Mouse (Mus musculus) forebrain, embryonic 13.5 days (tissue): Measurements from ENCODE around the gene Bcorl1. TPM values are rescaled to one million over a fixed set of nuclear protein-coding genes. Genes with fewer than 3 reads are reported as not detected.

Experiments
- ATAC-seq: fragments of 200-750 bp; cut with Nextera tagmentation; 2 replicates; pipeline ENCODE4 v1.8.0; 2017
- H3K27ac ChIP-seq: fragments of 300-500 bp; sonication (generic); 2 replicates; pipeline ENCODE4 v1.5.1; 2015; ENCODE audit warnings: inconsistent platforms, mild to moderate bottlenecking, moderate library complexity
- H3K27me3 ChIP-seq: fragments of 300-500 bp; sonication (generic); 2 replicates; pipeline ENCODE4 v1.6.1; 2015; ENCODE audit warnings: mild to moderate bottlenecking, inconsistent platforms
- H3K36me3 ChIP-seq: fragments of 300-500 bp; sonication (generic); 2 replicates; pipeline ENCODE4 v1.6.1; 2015; ENCODE audit warnings: mild to moderate bottlenecking, inconsistent platforms; ENCODE audit not compliant: poor library complexity, severe bottlenecking
- H3K4me1 ChIP-seq: fragments of 300-500 bp; sonication (generic); 2 replicates; pipeline ENCODE4 v1.6.1; 2015; ENCODE audit warnings: inconsistent platforms
- H3K4me2 ChIP-seq: fragments of 300-500 bp; sonication (generic); 2 replicates; pipeline ENCODE4 v1.6.1; 2015; ENCODE audit warnings: inconsistent platforms, mild to moderate bottlenecking, moderate library complexity
- H3K4me3 ChIP-seq: fragments of 300-500 bp; sonication (generic); 2 replicates; pipeline ENCODE4 v1.5.1; 2015; ENCODE audit warnings: mild to moderate bottlenecking, inconsistent platforms
- H3K9ac ChIP-seq: fragments of 300-500 bp; sonication (generic); 2 replicates; pipeline ENCODE4 v1.6.1; 2015; ENCODE audit warnings: mild to moderate bottlenecking, inconsistent platforms
- H3K9me3 ChIP-seq: fragments of 300-500 bp; sonication (generic); replicated peaks from 2 replicates; pipeline ENCODE4 v1.6.1; 2016; ENCODE audit warnings: inconsistent platforms
- WGBS: fragments of 180-500 bp; shearing (Covaris S2); methylation state at CpG from one replicate; pipeline ENCODE4 v1.1.7; 2015; 5-methylcytosine and 5-hydroxymethylcytosine counted together
- polyA plus RNA-seq: library from polyadenylated mRNA; unstranded; fragments of >200 nt; fragmentation: Nextera tagmentation; extraction: Ambion mirVana; gene quantifications from 2 replicates; pipeline ENCODE4 v1.2.1, GENCODE M21; 2015

Gene Bcorl1
- polyA plus RNA-seq, 1 experiment from 2014 or later: 6.5 TPM

DNA sequence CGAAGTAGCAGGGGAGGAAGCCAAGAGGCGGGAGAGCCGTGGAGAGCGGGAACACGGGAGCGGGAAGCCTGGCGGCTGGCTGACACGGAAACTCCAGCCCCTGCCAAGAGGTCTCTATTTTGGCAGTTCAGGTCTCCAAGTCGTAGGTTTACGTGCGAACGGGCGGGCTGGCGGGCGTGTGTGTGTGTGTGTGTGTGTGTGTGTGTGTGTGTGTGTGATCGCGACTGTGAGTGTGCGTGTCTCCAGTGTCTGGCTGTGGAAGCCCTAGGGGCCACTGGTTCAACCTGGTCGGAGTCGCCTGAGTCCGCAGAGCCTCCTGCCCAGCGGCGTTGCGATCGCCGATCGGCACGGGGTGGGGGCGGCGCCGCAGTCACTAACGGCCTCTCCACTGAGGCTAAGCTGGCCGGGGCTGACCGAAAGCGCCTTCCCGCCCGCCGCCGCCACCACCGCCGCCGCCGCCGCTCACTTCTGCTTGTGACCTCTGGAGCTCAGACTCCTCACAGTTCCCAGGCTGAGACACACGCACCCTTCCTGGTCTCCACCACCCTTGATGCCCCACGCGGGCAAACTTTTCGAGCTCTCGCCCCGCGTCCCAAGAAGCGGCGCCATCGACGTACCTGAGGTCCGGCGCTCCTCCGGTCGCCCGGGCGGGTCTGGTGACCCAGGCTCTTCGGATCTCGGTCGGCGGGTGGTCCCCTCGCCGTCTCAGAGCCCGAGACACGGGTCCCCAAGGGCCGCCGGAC lies 111.9 kb downstream of the Bcorl1 start:
- Histone ChIP-seq H3K4me3 (peak overlapping the region; percentile 40), H3K27me3 (peaks cover 38% of the 10 kb centered on the region), H3K9me3 (no peaks in the 10 kb centered on the region; the same call in 1 of the 2 replicates), H3K9ac (no peak overlapping the region), H3K4me2 (peak overlapping the region; percentile 56), H3K27ac (no peak overlapping the region), H3K36me3 (no peaks in the 10 kb centered on the region), H3K4me1 (no peaks in the 10 kb centered on the region)
- WGBS: 14% methylated on average over 11 of the region's 71 CpGs
- no peak for ATAC-seq

DNA sequence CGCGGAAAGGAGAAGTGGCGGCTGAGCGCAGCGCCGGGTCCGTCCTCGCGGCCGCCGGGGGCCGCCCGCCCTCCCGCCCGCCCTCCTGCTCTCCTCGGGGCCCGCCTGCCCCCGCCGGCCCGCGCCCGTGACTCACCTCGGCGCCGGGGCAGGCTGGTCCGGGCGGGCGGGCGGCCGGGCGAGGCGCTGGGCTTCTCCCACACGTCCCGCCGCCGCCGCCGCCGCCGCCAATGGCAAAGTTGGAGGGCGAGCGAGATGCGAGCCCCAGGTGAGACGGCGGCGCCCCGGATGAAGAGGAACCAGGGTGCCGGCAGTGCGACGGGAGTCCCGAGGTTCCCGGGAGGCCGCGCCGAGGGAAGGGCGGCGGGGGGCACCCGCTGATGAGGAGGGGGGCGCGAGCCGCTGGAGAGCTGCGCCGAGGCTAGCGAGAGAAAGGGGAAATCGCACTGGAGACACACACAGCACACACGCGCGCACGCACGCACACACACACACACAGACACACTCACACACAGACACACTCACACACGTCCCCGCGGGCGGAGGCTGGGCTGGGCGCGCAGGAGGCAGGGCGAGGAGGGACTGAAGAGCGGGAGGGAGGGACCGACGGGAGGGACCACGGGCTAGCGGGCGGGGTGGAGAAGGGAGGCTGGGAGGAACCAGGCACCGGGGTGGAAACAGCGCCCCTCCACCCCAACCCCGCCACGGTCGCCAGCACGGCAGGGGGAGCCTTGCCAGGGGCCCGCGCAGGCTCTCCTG lies 112.8 kb downstream of the Bcorl1 start:
- H3K36me3 ChIP-seq: no peaks in the 10 kb centered on the region
- peak; percentile 76 for ATAC-seq
- WGBS: 11% methylated on average over 30 of the region's 91 CpGs
- H3K4me1 ChIP-seq: no peaks in the 10 kb centered on the region
- H3K4me3 ChIP-seq: peak overlapping the region; percentile 40
- peaks cover 38% of the 10 kb centered on the region for H3K27me3 ChIP-seq
- H3K4me2 ChIP-seq: peak overlapping the region; percentile 56
- H3K9ac ChIP-seq: 0 out of 2 replicates have a peak overlapping the region, but pooled peaks have one; percentile 16
- H3K27ac ChIP-seq: no peak overlapping the region
- no peaks in the 10 kb centered on the region; the same call in 1 of the 2 replicates for H3K9me3 ChIP-seq

DNA sequence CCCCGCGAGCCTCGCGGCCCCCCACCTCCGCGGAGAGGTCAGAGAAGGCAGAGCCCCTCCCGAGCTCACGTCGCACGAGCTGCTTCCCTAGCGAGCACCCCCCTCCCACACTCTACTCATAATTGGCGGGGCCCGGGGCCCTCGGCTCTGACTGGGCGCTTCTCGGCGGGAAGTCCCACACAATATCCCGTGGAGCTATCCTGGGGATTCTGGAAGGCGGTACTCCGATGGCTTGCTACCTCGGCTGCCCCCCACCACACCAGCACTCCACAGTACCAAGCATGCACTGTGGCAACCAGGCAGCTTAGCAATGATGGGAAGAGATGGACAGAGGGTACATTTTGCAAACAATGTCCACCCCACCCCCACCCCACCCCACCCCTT lies 113.3 kb downstream of the Bcorl1 start:
- WGBS: 24% methylated on average over 8 of the region's 21 CpGs
- peak; percentile 54 for ATAC-seq
- H3K9ac ChIP-seq: no peak overlapping the region
- H3K27me3 ChIP-seq: peaks cover 38% of the 10 kb centered on the region
- H3K4me3 ChIP-seq: peak overlapping the region; percentile 40
- H3K4me1 ChIP-seq: no peaks in the 10 kb centered on the region
- H3K36me3 ChIP-seq: no peaks in the 10 kb centered on the region
- no peaks in the 10 kb centered on the region; the same call in 1 of the 2 replicates for H3K9me3 ChIP-seq
- H3K27ac ChIP-seq: no peak overlapping the region
- H3K4me2 ChIP-seq: peak overlapping the region; percentile 56

DNA sequence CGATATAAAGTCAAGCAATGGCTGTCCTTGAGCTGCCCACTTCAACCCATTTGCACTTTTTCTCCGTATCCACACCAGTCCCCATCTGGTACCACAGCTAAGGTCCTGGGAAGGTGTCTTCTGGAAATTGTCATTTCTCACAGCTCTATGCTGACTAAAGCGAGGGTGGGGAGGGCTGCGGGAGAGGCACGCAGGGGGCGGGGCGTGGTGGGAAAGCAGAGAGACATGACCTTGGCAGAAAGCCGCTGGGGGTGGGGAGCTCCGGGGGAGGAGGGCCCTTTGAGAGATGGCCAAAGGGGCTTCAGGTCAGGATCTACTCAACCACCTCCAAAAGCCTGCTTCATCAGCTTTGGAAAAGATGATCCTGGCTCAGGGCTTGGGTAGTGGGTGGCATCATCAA lies 113.9 kb downstream of the Bcorl1 start:
- WGBS: 25% methylated on average over 9 of the region's 9 CpGs
- H3K4me3 ChIP-seq: no peak overlapping the region
- no peaks in the 10 kb centered on the region; the same call in 1 of the 2 replicates for H3K9me3 ChIP-seq
- H3K4me1 ChIP-seq: no peaks in the 10 kb centered on the region
- peaks cover 38% of the 10 kb centered on the region for H3K27me3 ChIP-seq
- ATAC-seq: no peak
- H3K4me2 ChIP-seq: no peak overlapping the region
- no peak overlapping the region for H3K9ac ChIP-seq
- H3K36me3 ChIP-seq: no peaks in the 10 kb centered on the region
- H3K27ac ChIP-seq: no peak overlapping the region

DNA sequence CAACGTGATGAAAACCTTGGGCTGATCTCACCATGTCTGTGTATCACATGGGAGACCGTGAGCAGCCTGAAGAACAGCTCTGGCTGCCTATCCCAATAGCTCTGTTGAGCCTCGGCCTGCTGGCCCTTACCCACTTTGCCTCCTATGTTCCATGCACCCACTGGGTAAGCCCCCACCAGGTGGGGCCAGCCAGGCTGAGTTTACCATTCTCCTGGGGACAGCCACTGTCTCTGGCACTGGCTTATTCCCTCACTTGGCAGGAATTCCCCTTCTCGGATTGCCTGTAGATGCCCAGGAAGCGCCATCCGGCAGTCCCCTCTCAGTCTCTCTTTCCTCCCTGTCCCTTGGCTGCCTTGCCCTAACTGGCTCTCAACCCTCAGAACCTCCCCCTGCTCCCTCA lies 115.8 kb downstream of the Bcorl1 start:
- Histone ChIP-seq H3K27ac (no peak overlapping the region), H3K4me3 (no peak overlapping the region), H3K36me3 (no peaks in the 10 kb centered on the region), H3K4me1 (no peaks in the 10 kb centered on the region), H3K4me2 (no peak overlapping the region), H3K27me3 (peaks cover 28% of the 10 kb centered on the region), H3K9ac (no peak overlapping the region), H3K9me3 (no peaks in the 10 kb centered on the region; the same call in 1 of the 2 replicates)
- no peak for ATAC-seq
- WGBS: 62% methylated on average over 6 of the region's 6 CpGs

Other genes with a start within 250 kb of the Bcorl1 start
- gene Xpnpep2, start 232.6 kb upstream of the Bcorl1 start, polyA plus RNA-seq: 0.57 and 0.64 TPM in 2 replicates
- 0.71 and 0.72 TPM in 2 replicates for gene Sash3, start 194.9 kb upstream of the Bcorl1 start, polyA plus RNA-seq
- 6.8 and 8.2 TPM in 2 replicates for gene Zdhhc9, start 132.5 kb upstream of the Bcorl1 start, polyA plus RNA-seq
- 23.6 and 27.2 TPM in 2 replicates for gene Utp14a, start 84.5 kb upstream of the Bcorl1 start, polyA plus RNA-seq
- 0.43 and 0.72 TPM in 2 replicates for gene Elf4, start 121.8 kb downstream of the Bcorl1 start, polyA plus RNA-seq
- 57.7 and 59.8 TPM in 2 replicates for gene Aifm1, start 172.2 kb downstream of the Bcorl1 start, polyA plus RNA-seq
- gene Rab33a, start 177.9 kb downstream of the Bcorl1 start, polyA plus RNA-seq: 66.4 and 68.2 TPM in 2 replicates